Mouse (Mus musculus) layer of hippocampus, postnatal 25 days (tissue): ENCODE results near the gene Vps13d. TPM values are rescaled to one million over a fixed set of nuclear protein-coding genes. Genes with fewer than 3 reads are reported as not detected.
"Not testable (repeated sequence)": the region's sequence is repeated elsewhere in the genome, so short reads cannot be mapped to it uniquely, and the experiment has no call there.

Source experiments
- DNase-seq, 2 experiments: peaks; one replicate each; pipeline ENCODE4 v3.0.0; 2022; ENCODE audit warnings: mixed read lengths in 2 of 2, low spot score in 1 of 2; ENCODE audit errors: extremely low spot score in 1 of 2
- total RNA-seq, 2 experiments: library from RNA; stranded (reverse); gene quantifications; 2 replicates each; pipeline ENCODE4 v1.2.3; 2021

The Vps13d gene
- total RNA-seq, 2 experiments from 2014 or later: 60.5 to 66.0 TPM

- DNase-seq: peak; percentile 99
Observed at GRCm38 (mm10) chr4:145213999-145214785, 19.4 kb upstream of the Vps13d start.

GRCm38 (mm10) chr4:145211076-145211475 is 16.3 kb upstream of the Vps13d start:
- no peak for DNase-seq

GRCm38 (mm10) chr4:145210564-145210963 is 15.8 kb upstream of the Vps13d start:
- DNase-seq: no peak

- no peak for DNase-seq
Observed at GRCm38 (mm10) chr4:145209690-145210088, 14.9 kb upstream of the Vps13d start.

GRCm38 (mm10) chr4:145209076-145209689 is 14.4 kb upstream of the Vps13d start:
- no peak for DNase-seq

- peak in 1 of 2 experiments; percentile 38 for DNase-seq
Observed at GRCm38 (mm10) chr4:145207718-145208371, 13.0 kb upstream of the Vps13d start.

GRCm38 (mm10) chr4:145204779-145205178 is 10.0 kb upstream of the Vps13d start:
- DNase-seq: no peak

GRCm38 (mm10) chr4:145203305-145203704 is 8.5 kb upstream of the Vps13d start:
- DNase-seq: no peak

- no peak for DNase-seq
Observed at GRCm38 (mm10) chr4:145201424-145201823, 6.6 kb upstream of the Vps13d start.

GRCm38 (mm10) chr4:145199982-145200699 is 5.3 kb upstream of the Vps13d start:
- DNase-seq: no peak

GRCm38 (mm10) chr4:145196586-145196985 is 1.8 kb upstream of the Vps13d start:
- DNase-seq: no peak

- no peak for DNase-seq
Observed at GRCm38 (mm10) chr4:145195172-145195571, 367 bp upstream of the Vps13d start.

GRCm38 (mm10) chr4:145193991-145194511 is 754 bp downstream of the Vps13d start:
- DNase-seq: no peak

GRCm38 (mm10) chr4:145193406-145193805 is 1.4 kb downstream of the Vps13d start:
- DNase-seq: no peak

GRCm38 (mm10) chr4:145192686-145193085 is 2.1 kb downstream of the Vps13d start:
- DNase-seq: no peak

GRCm38 (mm10) chr4:145188561-145188960 is 6.2 kb downstream of the Vps13d start:
- no peak for DNase-seq

GRCm38 (mm10) chr4:145187619-145188018 is 7.2 kb downstream of the Vps13d start:
- no peak for DNase-seq

- DNase-seq: no peak
Observed at GRCm38 (mm10) chr4:145178918-145179549, 15.8 kb downstream of the Vps13d start.

GRCm38 (mm10) chr4:145165542-145165941 is 29.3 kb downstream of the Vps13d start:
- not testable (repeated sequence) for DNase-seq

- DNase-seq: no peak
Observed at GRCm38 (mm10) chr4:145164111-145164510, 30.7 kb downstream of the Vps13d start.
